Mouse (Mus musculus) CD4-positive helper T cell, adult 2 months (primary cell): ENCODE measurements around the gene Gpr1.

Source experiments
- DNase-seq: peaks from one replicate; pipeline ENCODE4 v3.0.0-alpha.2; 2012; ENCODE audit warnings: low read depth, missing footprints, low spot score

Gpr1 gene

GRCm38 (mm10) chr1:63214271-63214558, at the start of gene Gpr1:
Gene Gpr1 (minus strand): TSS chr1:63214543.
- DNase-seq: no peak

GRCm38 (mm10) chr1:63263671-63264070, 49.3 kb upstream of the Gpr1 start:
- no peak for DNase-seq

- DNase-seq: no peak
Observed at GRCm38 (mm10) chr1:63261041-63261590, 46.8 kb upstream of the Gpr1 start.

- no peak for DNase-seq
Observed at GRCm38 (mm10) chr1:63260742-63261033, 46.3 kb upstream of the Gpr1 start.

DNA sequence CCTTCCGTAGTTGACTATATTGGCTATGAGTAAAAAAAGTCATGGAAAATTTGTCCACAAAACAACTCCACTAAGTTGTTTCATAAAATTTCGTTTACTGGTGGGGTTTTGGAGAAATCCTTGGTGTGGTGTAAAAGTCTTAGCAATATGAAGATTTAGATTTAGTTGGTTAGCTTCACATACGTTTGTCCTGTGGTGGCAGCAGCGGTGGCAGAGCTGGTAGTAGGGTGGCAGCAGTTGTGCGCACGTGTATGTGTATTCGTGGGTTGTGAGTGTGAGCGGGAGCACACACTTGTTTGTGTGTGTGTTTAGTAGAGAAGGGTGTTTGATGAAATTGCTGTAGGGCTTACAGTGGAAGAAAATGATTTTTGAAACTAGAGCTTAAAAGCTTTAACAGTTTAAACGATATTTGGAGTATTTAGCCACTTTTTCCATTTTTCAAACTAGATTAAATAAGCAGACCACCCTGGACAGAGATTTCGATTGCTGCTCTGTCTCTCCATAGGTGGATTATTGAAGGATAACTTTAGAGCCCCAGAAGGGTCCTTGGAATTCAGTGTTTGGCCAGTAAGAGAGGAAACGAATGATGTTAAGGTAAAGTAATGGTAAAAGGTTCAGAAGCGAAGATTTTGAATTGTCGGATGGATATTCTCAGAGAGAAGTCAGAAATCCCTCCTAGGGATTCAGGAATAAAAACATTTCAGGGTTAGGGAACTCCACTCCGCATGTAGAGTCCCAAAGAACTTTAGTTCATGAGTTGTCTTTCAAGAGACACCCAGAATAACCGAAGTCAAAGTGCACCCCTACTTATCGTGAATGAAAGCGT, 45.8 kb upstream of the Gpr1 start:
- no peak for DNase-seq

GRCm38 (mm10) chr1:63259271-63259830, 45.0 kb upstream of the Gpr1 start:
- no peak for DNase-seq

DNA sequence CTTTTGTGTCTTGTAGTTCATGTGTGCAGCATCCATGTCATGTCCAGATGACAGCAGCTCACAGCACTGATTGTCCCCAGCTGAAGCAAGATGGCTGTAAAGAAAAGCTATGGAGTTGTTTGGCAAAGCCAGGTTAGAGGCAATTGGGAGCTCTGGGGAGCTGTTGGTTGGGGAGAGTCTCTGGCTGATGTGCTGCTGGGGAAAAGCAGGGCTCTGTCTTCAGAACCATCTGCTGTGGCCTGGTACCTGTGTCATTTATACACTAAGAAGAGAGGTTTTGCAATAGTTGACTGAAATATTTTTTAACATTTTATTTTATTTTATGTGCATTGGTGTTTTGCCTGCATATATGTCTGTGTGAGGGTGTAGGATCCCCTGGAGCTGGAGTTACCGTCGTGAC, 44.2 kb upstream of the Gpr1 start:
- DNase-seq: no peak

- DNase-seq: no peak
Observed at GRCm38 (mm10) chr1:63256083-63256482, 41.7 kb upstream of the Gpr1 start.

- no peak for DNase-seq
Observed at GRCm38 (mm10) chr1:63255101-63255500, 40.8 kb upstream of the Gpr1 start.

DNA sequence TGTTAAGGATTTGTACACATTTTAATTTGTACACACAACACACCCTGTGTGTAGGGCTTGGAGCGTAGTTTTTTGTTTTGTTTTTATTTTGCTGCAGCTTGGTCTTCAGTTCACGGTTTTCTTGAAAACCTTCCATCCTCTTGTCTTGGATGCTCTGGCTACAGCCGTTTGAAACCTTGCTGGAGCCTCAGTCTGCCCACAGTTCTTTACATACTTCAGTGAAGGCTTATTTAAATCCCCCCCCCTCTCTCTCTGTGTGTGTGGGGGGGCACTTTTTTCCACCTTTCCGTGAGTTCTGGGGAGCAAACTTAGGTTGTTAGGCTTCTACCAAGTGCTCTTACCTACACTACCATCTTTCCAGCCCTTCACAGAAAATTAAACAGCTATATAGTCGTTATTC, 38.9 kb upstream of the Gpr1 start:
- no peak for DNase-seq

- DNase-seq: no peak
Observed at GRCm38 (mm10) chr1:63252351-63253209, 38.2 kb upstream of the Gpr1 start.

DNA sequence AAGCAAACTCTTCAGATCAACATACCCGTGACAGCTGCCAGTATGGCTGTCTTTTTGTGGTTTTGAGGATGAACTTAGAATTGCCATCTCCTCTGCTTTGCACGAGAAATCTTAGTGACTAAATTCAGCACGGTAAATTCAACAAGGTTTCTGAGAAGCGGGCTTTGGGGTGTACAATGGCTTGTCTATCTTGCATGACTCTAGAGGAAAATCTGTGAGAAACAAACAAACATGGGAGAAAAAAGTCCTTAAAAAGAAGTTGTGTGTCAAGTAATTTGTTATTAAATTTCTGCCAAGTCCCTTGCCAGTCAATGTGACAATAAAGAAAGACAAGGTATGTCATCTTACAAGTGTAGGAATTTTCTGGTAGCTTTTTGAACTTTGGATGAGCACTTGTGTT, 34.9 kb upstream of the Gpr1 start:
- DNase-seq: no peak

DNA sequence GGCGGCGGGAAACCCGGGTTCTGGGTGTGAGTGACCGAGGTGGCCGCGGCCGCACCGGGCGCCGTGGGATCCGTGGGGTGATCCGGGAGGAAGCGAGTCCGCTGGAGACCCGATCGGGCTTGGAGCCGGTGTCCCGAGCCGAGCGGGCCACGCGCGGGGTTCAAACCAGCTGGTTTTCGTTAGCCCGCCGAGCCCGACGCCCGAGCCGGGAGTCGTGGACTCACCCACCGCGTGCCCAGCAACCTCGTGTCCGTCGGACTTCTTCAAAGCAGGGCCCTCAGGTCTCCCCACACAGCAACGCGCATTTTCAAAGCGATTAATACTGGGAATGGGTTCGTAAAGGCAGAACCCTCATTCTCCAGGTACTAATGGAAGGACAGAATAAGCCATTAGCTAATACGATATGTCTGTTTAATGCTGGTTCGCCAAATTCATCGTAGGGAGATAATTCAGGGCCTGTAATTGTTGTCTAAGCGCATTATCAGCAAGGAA, 34.1 kb upstream of the Gpr1 start:
- DNase-seq: no peak

GRCm38 (mm10) chr1:63247831-63248359, 33.6 kb upstream of the Gpr1 start:
- no peak for DNase-seq

DNA sequence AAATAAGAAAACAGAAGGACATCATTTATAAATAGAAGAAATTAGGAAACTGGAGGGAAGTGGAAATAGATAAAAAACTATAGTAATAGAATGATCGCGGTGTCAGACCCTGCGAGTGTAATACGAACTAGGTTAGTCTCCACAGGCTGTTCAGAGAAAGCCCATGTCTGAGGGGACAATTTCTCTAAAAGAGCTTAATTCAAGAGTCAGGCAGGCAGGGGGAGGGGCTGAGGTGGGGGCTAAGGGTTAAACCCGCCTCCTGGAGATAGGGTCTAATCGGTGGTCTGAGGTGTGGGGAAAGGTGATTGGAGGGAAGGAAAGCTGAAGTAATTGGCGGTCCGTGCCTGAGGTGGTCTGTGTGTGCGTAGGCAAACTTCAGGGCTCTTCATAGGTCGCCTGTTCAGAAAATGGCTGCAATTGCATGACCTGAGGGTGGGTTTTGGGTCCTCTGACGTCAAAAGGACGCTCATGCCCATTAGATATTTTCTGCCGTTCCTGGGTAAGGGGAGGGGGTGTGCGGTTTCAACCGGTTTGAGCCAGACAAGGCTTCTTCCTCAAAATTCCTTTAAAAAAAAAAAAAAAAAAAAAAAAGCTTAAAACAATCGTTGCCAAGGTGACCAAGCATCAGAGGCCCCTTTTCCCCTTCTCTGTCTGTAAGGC, 32.6 kb upstream of the Gpr1 start:
- no peak for DNase-seq

DNA sequence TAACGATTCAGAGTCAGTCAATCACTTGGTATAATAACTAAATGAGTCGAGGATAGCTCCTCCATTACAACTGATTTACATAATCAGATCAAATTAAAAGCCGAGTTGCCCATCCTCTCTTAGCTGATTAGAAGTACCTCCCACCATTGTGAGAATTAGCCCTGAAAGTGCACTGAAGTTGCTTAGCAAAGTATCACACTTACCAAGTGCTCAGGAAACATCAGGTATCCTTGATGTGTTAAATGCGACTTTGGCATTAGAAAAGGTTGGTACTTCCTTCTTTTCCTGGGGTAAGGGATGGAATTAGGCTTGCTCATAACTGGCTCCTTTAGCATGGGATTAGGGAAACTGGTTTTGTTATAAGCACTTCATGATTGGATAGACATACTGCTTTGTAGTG, 29.5 kb upstream of the Gpr1 start:
- no peak for DNase-seq

- no peak for DNase-seq
Observed at GRCm38 (mm10) chr1:63239751-63240150, 25.4 kb upstream of the Gpr1 start.

GRCm38 (mm10) chr1:63239305-63239704, 25.0 kb upstream of the Gpr1 start:
- DNase-seq: no peak

GRCm38 (mm10) chr1:63237371-63237770, 23.0 kb upstream of the Gpr1 start:
- DNase-seq: no peak

DNA sequence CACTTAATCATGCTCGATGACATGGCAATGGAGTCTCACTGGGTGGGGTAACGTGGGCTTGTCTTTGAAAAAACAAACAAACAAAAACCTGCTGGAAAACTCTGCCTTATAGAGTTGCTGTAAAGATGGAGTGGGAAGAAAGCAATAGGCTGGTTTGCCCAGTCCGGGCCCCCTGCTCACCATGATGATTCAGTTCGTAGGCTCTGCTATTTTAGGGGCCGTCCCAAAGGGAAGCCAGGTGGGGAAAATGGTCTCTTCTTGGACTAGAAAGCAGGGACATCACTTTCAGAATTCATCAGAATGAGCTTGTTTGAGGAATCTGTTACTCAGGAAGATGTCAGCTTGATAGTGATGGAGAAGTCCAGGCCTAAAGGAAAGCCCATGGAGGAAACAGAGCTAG, 12.9 kb upstream of the Gpr1 start:
- no peak for DNase-seq

DNA sequence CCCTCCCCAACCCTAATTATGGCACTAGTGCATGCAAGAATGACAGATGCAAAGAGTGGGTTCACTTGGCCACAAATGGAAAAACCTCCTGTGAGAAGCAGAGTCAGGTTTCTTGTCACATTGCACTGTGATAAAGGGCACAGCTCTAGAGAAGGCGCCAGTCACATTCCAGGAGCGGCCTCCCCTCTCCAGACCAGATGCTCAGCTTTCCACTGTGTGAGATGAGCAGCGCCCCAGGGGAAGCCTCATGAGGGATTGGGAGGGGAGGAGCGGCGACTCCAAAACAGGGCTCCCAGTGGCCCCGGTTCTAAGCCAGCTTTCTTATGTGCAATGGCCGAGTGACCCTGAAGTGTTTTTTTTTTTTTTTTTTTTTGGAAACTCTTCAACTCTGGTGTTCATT, 11.5 kb upstream of the Gpr1 start:
- DNase-seq: no peak

- DNase-seq: no peak
Observed at GRCm38 (mm10) chr1:63225009-63225408, 10.7 kb upstream of the Gpr1 start.
